Mouse (Mus musculus) hindbrain, embryonic 11.5 days (tissue): ENCODE results near the gene Trank1. TPM values are rescaled to one million over a fixed set of nuclear protein-coding genes. Genes with fewer than 3 reads are reported as not detected.
A peak's percentile ranks its signal among the peaks of the same experiment; 100 is the strongest.

ENCODE experiments used
- ATAC-seq: fragments of 200-750 bp; cut with Nextera tagmentation; 2 replicates; pipeline ENCODE4 v1.8.0; 2017; ENCODE audit warnings: mild to moderate bottlenecking, moderate TSS enrichment, moderate library complexity; ENCODE audit not compliant: low FRiP score
- DNase-seq: peaks from one replicate; pipeline ENCODE4 v3.0.0-alpha.2; 2015; ENCODE audit warnings: low spot score
- H3K27ac ChIP-seq: fragments of 300-500 bp; sonication (generic); 2 replicates; pipeline ENCODE4 v1.5.1; 2014; ENCODE audit warnings: mild to moderate bottlenecking, low read depth, low read length
- H3K27me3 ChIP-seq: fragments of 300-500 bp; sonication (generic); 2 replicates; pipeline ENCODE4 v1.6.1; 2014; ENCODE audit warnings: mild to moderate bottlenecking, low read length, moderate library complexity, mixed read lengths; ENCODE audit not compliant: control insufficient read depth, insufficient read depth
- H3K36me3 ChIP-seq: fragments of 300-500 bp; sonication (generic); 2 replicates; pipeline ENCODE4 v1.6.1; 2014; ENCODE audit warnings: mild to moderate bottlenecking, low read length, moderate library complexity, mixed read lengths; ENCODE audit not compliant: control insufficient read depth, insufficient read depth
- H3K4me1 ChIP-seq: fragments of 300-500 bp; sonication (generic); replicated peaks from 2 replicates; pipeline ENCODE4 v1.6.1; 2014; ENCODE audit warnings: low read length, mixed read lengths; ENCODE audit not compliant: control insufficient read depth, insufficient read depth
- H3K4me2 ChIP-seq: fragments of 300-500 bp; sonication (generic); replicated peaks from 2 replicates; pipeline ENCODE4 v1.6.1; 2014; ENCODE audit warnings: mild to moderate bottlenecking, low read depth, low read length
- H3K4me3 ChIP-seq: fragments of 300-500 bp; sonication (generic); 2 replicates; pipeline ENCODE4 v1.5.1; 2014; ENCODE audit warnings: low read depth, low read length
- H3K9ac ChIP-seq: fragments of 300-500 bp; sonication (generic); 2 replicates; pipeline ENCODE4 v1.6.1; 2014; ENCODE audit warnings: low read depth, low read length
- H3K9me3 ChIP-seq: fragments of 300-500 bp; sonication (generic); 2 replicates; pipeline ENCODE4 v1.6.1; 2016; ENCODE audit warnings: low read length; ENCODE audit not compliant: control insufficient read depth
- whole genome bisulfite sequencing: fragments of 180-500 bp; shearing (Covaris S2); extraction: QIAGEN DNeasy Blood & Tissue Kit; methylation state at CpG from one replicate; pipeline ENCODE4 v1.1.7; 2014; 5-methylcytosine and 5-hydroxymethylcytosine counted together
- polyA plus RNA-seq: library from polyadenylated mRNA; unstranded; fragments of >200 nt; fragmentation: Nextera tagmentation; extraction: Ambion mirVana; gene quantifications from 2 replicates; pipeline ENCODE4 v1.2.1, GENCODE M21; 2014

The Trank1 gene
- 0.12 and 0.27 TPM in 2 replicates for polyA plus RNA-seq

GRCm38 (mm10) chr9:111311031-111311842 is at the start of gene Trank1:
Gene Trank1, plus strand, starts transcription at chr9:111311739.
- Histone ChIP-seq H3K9me3 (no peaks in the 10 kb centered on the region), H3K27ac (no peak within 1 kb of the TSS), H3K4me3 (peak within 1 kb of the TSS; percentile 49), H3K9ac (peak within 1 kb of the TSS; percentile 27; the same call in 1 of the 2 replicates), H3K4me1 (0 out of 2 replicates have a peak, but pooled peaks cover 5% of the 10 kb centered on the region), H3K27me3 (peaks cover 41% of the 10 kb centered on the region), H3K36me3 (no peaks in the 10 kb centered on the region), H3K4me2 (peak within 1 kb of the TSS; percentile 99)
- peak; percentile 60 for DNase-seq
- ATAC-seq: peak; percentile 61
- 10% methylated on average over 68 of the region's 72 CpGs for WGBS

- Histone ChIP-seq H3K27me3 (no peaks in the 10 kb centered on the region), H3K27ac (no peak overlapping the region), H3K4me2 (no peak overlapping the region), H3K9ac (no peak overlapping the region), H3K4me3 (no peak overlapping the region), H3K9me3 (no peaks in the 10 kb centered on the region), H3K36me3 (no peaks in the 10 kb centered on the region), H3K4me1 (peaks cover 4% of the 10 kb centered on the region; the same call in 1 of the 2 replicates)
- DNase-seq (no peak), ATAC-seq (no peak)
- WGBS: 95% methylated on average over 2 of the region's 2 CpGs
These were observed 43.5 kb upstream of the Trank1 start for GRCm38 (mm10) chr9:111267998-111268397.

- Histone ChIP-seq H3K4me1 (peaks cover 8% of the 10 kb centered on the region), H3K9ac (peak overlapping the region; percentile 76), H3K9me3 (no peaks in the 10 kb centered on the region), H3K4me2 (peak overlapping the region; percentile 56), H3K4me3 (peak overlapping the region; percentile 74), H3K27me3 (no peaks in the 10 kb centered on the region), H3K36me3 (no peaks in the 10 kb centered on the region), H3K27ac (peak overlapping the region; percentile 88)
- no peak for ATAC-seq
- no peak for DNase-seq
- WGBS: 11% methylated on average over 5 of the region's 5 CpGs
These were observed 40.9 kb upstream of the Trank1 start for GRCm38 (mm10) chr9:111270606-111271005.

- no peaks in the 10 kb centered on the region for H3K27me3 ChIP-seq
These were observed 40.5 kb upstream of the Trank1 start for GRCm38 (mm10) chr9:111271056-111271433.

GRCm38 (mm10) chr9:111271434-111272160 is 39.9 kb upstream of the Trank1 start, which contains the start of the genes Mlh1 and Epm2aip1:
Gene Mlh1, minus strand, starts transcription at chr9:111271791.
Gene Epm2aip1, plus strand, starts transcription at chr9:111271929.
- peak within 1 kb of the TSS; percentile 68 for H3K4me2 ChIP-seq
- WGBS: under 1% methylated on average over 62 of the region's 64 CpGs

More at GRCm38 (mm10) chr9:111271056-111271433, 40.5 kb upstream of the Trank1 start:
- Histone ChIP-seq H3K4me2 (peak overlapping the region; percentile 56), H3K4me1 (peaks cover 8% of the 10 kb centered on the region), H3K27ac (peak overlapping the region; percentile 88), H3K36me3 (no peaks in the 10 kb centered on the region), H3K9me3 (no peaks in the 10 kb centered on the region), H3K4me3 (peak overlapping the region; percentile 74), H3K9ac (peak overlapping the region; percentile 76)
- under 1% methylated on average over 32 of the region's 32 CpGs for WGBS
- ATAC-seq (peak; percentile 80), DNase-seq (no peak)

GRCm38 (mm10) chr9:111272356-111272755 is 39.2 kb upstream of the Trank1 start:
- H3K4me3 ChIP-seq: peak overlapping the region; percentile 74
- no peak for ATAC-seq
- no peaks in the 10 kb centered on the region for H3K27me3 ChIP-seq
- H3K36me3 ChIP-seq: no peaks in the 10 kb centered on the region
- H3K9ac ChIP-seq: peak overlapping the region; percentile 76
- H3K4me2 ChIP-seq: peak overlapping the region; percentile 68
- no peaks in the 10 kb centered on the region for H3K9me3 ChIP-seq
- peak overlapping the region; percentile 89 for H3K27ac ChIP-seq
- WGBS: 15% methylated on average over 19 of the region's 19 CpGs
- H3K4me1 ChIP-seq: peaks cover 8% of the 10 kb centered on the region
- no peak for DNase-seq

More at GRCm38 (mm10) chr9:111271434-111272160, 39.9 kb upstream of the Trank1 start, which contains the start of the genes Mlh1 and Epm2aip1:
- H3K4me3 ChIP-seq: peak within 1 kb of the TSS; percentile 74
- DNase-seq (peak; percentile 99), ATAC-seq (peak; percentile 100)
- H3K9ac ChIP-seq: peak within 1 kb of the TSS; percentile 76
- no peaks in the 10 kb centered on the region for H3K9me3 ChIP-seq
- no peaks in the 10 kb centered on the region for H3K36me3 ChIP-seq
- peak within 1 kb of the TSS; percentile 89 for H3K27ac ChIP-seq
- H3K4me1 ChIP-seq: peaks cover 8% of the 10 kb centered on the region
- H3K27me3 ChIP-seq: no peaks in the 10 kb centered on the region

- 83% methylated on average over 15 of the region's 15 CpGs for WGBS
- DNase-seq: no peak
- H3K4me1 ChIP-seq: peaks cover 8% of the 10 kb centered on the region
These were observed 38.3 kb upstream of the Trank1 start for GRCm38 (mm10) chr9:111272996-111273785.

GRCm38 (mm10) chr9:111273958-111274357 is 37.6 kb upstream of the Trank1 start:
- H3K36me3 ChIP-seq: no peaks in the 10 kb centered on the region
- no peak overlapping the region for H3K4me3 ChIP-seq

More at GRCm38 (mm10) chr9:111272996-111273785, 38.3 kb upstream of the Trank1 start:
- Histone ChIP-seq H3K4me2 (peak overlapping the region; percentile 68), H3K9ac (peak overlapping the region; percentile 76; the same call in 1 of the 2 replicates), H3K36me3 (no peaks in the 10 kb centered on the region), H3K27me3 (no peaks in the 10 kb centered on the region), H3K27ac (no peak overlapping the region), H3K4me3 (peak overlapping the region; percentile 74), H3K9me3 (no peaks in the 10 kb centered on the region)
- ATAC-seq: no peak

More at GRCm38 (mm10) chr9:111273958-111274357, 37.6 kb upstream of the Trank1 start:
- Histone ChIP-seq H3K4me2 (peak overlapping the region; percentile 4; the same call in 1 of the 2 replicates), H3K27me3 (no peaks in the 10 kb centered on the region), H3K9me3 (no peaks in the 10 kb centered on the region), H3K4me1 (peaks cover 8% of the 10 kb centered on the region), H3K27ac (no peak overlapping the region), H3K9ac (no peak overlapping the region)
- WGBS: 94% methylated on average over 1 of the region's 1 CpGs
- DNase-seq (no peak), ATAC-seq (no peak)
